Mouse (Mus musculus) ovary, adult 18-20 months (tissue): ENCODE data around the gene 9830107B12Rik.
"Not testable (repeated sequence)": the region's sequence is repeated elsewhere in the genome, so short reads cannot be mapped to it uniquely, and the experiment has no call there.

Experiments used
- DNase-seq: peaks from one replicate; pipeline ENCODE4 v3.0.0; 2022; ENCODE audit warnings: low spot score, mixed read lengths

9830107B12Rik gene

DNA sequence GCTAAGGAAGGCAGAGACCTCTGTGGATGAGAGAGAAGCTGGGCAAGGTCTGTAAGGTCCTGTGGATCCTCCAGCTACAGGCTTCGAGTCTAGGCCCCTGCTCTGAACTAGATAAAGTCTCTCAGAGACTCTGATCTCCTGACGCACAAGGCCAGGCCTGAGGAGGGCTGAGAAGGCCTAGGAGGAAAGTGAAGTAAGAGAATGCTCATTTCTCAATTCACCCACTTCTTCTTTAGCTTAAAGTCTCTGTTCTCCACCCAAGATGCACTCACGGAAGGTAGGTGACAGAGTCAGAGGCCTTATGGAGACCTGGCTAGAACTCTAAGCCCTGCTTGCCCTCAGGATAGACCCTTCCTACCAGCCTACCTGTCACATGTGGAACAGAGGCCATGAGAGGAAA is at the start of gene 9830107B12Rik:
TSS of gene 9830107B12Rik (minus strand) at position 149 of the 400 bp plus-strand sequence.
- no peak for DNase-seq

DNA sequence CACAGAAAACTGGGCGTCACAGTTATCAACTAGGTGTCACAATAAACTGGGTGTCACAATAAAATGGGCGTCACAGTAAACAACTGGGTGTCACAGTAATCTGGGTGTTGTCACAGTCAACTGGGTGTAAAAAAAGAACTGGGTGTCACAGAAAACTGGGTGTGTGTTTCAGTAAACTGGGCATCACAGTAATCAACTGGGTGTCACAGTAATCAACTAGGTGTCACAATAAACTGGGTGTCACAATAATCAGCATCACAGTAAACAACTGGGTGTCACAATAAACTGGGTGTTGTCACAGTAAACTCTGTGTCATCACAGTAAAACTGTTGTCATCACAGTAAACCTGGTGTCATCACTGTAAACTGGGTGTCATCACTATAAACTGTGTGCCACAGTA is 46.3 kb upstream of the 9830107B12Rik start:
- DNase-seq: no peak

DNA sequence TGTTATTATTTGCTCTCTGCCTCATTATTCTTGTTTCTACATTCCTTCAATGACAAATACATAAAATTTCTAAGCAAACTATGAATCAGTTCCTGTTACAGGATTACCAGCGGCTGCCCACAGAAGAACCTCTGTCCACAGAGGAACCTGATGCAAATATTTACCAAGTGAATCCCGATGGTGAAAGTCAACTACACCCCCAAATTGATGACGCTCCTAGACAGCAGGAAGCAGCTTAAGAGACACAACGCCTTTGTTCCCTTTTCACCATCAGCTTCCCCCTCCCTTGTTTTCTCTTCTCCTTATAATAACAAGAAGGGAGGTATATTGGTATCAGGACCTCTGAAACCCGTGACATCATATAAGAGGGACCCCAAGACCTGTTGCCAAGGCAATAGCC is 39.2 kb upstream of the 9830107B12Rik start:
- DNase-seq: no peak

DNA sequence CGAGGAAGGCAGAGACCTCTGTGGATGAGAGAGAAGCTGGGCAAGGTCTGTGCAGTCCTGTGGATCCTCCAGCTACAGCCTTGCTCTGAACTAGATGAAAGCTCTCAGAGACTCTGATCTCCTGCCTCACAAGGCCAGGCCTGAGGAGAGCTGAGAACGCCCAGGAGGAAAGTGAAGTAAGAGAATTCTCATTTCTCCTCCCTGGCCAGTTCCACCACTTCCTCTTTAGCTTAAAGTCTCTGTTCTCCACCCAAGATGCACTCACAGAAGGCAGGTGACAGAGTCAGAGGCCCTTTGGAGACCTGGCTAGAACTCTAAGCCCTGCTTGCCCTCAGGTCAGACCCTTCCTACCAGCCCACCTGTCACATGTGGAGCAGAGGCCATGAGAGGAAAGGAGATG is 21.0 kb upstream of the 9830107B12Rik start, which contains the start of gene A530064D06Rik:
TSS of gene A530064D06Rik (minus strand) at position 173 of the 400 bp plus-strand sequence.
- not testable (repeated sequence) for DNase-seq

DNA sequence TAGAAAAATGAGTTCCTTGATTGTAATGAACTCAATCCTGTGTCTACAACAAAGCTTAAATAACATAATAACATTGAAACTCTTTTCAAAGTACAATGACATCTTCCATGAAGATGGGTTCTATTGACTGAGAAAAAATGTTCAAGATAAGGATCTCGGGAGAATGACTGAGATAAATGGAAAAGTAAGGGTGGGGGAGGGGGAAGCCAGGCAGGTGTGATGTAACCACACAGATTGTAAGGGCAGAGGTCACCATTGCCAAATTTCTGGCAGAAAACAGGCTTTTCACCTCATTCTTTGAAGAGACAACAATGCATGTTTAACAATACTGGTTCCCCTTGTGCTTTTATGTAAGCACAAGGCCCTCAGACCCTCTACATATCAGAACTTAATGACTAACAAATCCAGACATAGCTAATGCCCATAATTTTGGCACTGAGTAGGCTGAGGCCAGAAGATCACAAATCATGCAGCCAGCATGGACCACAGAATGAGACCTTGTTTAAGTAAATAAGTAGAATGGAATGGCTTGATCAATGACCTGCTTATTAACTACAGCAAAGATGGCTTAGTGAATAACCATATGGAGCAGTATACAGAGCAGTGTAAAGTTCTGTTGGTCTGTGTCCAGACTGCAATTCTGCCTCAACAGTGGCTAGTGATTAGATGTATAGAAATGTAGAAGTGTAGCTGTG is 11.5 kb upstream of the 9830107B12Rik start:
- no peak for DNase-seq

DNA sequence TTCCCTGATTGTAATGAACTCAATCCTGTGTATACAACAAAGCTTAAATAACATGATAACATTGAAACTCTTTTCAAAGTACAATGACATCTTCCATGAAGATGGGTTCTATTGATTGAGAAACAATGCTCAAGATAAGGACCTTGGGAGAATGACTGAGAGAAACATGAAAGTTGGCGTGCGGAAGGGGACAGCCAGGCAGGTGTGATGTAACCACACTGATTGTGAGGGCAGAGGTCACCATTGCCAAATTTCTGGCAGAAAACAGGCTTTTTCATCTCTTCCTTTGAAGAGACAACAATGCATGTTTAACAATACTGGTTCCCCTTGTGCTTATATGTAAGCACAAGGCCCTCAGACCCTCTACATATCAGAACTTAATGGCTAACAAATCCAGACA is 13.3 kb downstream of the 9830107B12Rik start:
- no peak for DNase-seq

DNA sequence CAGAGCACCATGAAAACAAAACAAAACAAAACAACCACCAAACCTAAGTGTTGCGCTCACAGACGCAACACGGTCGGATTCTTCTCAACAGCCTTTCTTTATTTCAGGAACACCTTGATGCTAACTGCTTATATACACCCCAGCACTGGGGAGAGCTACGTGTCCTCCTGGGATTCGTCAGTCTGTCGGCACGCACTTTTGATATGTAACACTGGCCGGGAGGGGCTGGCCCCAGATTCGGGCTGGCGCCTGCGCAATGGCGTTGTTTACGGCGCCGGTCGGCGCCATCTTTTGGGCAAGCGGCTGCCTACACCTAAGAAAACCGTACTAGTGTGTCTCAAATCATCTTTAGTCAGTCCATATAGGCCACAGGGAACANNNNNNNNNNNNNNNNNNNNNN is 25.6 kb downstream of the 9830107B12Rik start:
- no peak for DNase-seq

DNA sequence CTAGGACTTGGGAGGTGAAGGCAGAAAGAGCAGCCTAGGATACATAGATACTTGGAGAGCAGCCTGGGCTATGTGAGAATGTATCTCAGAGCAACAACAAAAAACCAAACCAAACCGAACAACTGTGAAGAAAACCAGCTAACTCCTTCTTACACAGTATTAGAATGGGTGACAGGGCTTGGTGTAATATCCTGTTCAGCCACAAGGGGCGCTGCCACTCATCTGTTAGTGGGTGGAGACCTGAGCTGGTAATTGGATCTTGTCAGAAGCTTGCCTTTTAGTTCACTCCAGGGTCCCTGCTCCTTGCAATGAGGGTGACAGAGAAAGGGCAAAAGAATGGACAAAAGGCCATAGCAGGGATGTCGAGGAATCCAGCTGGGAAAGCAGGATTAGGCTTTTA is 26.4 kb downstream of the 9830107B12Rik start:
- DNase-seq: no peak

DNA sequence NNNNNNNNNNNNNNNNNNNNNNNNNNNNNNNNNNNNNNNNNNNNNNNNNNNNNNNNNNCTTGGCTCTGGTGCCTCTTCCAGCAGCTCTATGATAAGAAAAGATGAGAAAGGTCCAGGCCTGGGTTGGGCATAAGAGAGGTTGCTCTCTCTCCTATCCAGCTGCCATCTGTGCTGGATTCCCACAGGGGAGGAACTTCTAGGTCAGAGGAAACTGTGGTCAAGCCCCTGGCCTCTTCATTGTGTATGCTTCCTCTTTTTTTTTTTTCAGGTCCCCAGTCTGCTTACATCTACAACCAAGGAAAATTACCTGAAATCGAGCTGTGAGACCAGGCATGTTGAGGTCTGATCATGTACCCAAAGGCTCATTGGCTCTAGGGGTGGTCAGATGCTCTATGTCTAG is 27.5 kb downstream of the 9830107B12Rik start:
- no peak for DNase-seq

DNA sequence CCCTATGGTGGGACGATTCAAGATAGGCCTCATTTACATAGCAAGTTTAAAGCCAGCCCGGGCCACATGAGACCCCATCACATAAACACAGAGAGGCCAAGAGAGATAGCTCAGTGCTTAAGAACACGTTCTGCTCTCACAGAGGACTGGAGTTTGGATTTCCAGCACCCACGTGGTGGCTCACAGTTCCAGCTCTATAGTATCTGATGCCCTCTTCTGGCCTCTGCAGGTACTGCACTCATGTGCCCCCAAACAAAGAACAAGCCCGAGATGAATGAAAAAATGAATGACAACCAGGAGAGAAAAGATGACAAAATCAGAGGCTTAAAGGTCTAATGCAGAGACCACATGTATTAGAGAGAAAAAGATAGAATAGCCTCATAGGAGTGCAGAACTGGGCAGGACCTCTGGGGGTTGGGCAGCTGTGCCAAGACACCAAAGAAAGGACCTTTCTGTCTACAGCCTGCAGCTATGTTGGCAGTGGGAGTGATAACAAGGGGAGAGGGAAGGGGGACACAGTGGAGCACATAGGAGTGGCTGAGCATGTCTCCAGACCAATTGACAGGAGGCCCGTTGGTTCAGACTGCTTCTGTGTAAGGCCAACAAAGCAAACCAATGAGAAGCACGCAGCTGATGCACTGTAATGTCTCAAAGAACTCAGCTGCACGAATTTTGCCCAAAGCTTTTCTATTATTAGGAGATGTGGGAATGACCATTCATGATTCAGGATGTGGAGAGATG is 35.4 kb downstream of the 9830107B12Rik start:
- DNase-seq: no peak

DNA sequence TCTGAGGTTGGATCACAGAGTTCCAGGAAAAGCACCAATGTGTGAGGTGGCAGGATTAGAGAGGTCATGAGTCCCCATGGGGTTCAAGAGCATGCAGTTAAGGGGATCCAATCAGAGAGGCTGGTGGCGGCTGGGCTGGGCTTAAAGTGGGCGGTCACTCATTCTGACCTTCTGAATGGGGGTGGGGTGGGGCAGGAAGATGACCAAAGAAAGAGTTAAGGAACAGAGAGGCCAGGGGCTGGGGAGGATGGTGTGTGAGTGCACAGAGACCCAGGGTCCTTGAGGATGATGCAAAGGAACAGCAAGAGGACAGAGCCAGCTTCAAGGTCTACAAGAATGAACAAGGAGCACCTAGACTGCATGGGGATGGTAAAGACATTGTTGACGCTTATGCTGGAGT is 37.5 kb downstream of the 9830107B12Rik start:
- no peak for DNase-seq

DNA sequence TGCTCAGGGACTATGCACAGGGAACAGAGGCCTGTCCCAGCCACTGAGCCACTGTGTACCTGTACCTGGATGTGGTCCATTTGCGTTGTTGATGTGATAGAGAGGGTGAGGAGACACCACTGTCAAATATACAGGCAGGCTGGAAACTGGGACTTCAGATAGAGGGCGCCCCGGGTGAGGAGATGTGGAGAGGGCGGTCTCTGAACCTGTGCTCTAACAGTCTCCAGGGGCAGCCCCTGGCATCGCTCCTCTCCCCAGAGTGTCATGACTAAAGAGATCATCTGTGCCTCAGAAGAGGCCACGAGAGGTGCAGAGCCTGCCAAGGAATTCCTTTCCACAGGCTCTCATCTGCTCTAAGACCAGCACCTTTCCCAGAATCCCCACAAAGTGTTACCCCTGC is 38.2 kb downstream of the 9830107B12Rik start:
- DNase-seq: no peak

DNA sequence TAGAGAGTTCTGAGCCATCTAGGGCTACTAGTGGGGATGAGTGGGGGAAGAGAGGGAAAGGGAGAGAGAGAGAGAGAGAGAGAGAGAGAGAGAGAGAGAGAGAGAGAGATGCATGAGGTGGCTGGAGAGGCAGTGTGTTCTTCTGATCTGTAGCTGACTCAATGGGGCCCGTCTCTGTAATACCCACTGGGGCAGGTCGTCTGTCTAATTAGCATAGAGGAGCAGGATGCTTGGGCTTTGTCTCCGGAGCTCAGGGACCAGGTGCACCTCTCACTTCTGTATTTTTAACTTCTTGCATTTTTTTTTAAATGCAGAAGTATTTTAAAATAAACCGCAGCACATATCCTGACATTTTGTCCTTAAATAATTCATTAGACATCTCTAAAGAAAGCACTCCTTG is 38.7 kb downstream of the 9830107B12Rik start:
- no peak for DNase-seq

DNA sequence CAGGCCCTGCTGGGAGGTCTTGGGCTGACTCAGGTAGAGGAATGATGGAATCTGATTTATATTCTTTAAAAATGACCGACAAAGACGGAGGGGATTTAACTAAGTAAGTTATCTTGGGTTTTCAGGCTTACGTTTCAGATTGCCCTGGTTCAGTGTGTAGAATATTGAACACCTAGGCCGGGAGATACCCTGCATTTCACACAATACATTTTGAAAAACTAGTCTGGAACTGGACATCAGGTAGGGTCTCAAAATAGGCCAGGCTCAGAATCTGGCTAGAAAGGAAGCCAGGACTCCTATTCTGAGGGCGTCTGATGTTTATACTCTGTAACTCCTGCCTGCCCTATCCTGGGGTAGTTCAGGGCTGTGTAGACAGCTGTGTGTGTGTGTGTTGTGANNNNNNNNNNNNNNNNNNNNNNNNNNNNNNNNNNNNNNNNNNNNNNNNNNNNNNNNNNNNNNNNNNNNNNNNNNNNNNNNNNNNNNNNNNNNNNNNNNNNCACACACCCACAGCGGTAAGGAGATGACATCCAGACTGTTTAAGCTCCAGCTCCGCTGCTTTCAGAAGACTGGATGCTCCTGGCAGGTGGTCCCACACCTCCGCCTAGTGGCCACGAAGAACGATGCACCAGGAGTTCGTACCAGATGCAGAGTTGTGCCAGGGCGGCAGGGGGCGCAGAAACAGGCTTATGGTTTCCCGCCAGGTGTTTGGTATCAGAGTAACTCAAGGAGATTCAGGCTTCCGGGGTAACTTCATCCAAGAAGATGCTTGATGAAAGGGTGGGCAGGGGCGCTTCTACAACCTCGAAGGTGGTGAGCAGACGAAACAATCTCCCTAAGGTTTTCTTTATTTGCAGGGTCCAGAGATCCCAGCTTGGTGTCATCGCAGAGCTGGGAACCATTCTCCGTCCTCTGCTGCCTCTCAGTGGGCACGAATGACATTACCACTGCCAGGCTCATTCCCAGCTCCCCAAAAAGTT is 45.3 kb downstream of the 9830107B12Rik start:
- DNase-seq: peak; percentile 59

DNA sequence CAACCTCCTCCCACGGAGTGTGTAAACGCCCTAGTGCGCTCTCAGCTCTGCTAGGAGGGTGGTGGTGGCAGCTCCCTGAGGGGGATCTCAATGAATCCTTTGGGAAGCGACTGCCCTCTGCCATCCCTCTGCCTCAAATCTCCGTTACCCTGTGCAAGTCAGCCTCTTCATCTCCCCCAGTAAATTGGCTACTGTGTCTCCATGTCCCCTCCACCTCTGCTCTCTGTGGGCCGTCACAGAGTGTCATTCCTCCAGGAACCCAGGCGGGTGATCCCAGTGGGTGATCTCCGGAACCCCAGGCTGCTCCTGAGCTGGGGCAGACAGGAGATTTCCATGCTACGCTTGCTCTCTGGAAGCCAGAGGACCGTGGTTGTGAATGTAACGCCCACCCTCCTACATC is 46.8 kb downstream of the 9830107B12Rik start:
- no peak for DNase-seq

DNA sequence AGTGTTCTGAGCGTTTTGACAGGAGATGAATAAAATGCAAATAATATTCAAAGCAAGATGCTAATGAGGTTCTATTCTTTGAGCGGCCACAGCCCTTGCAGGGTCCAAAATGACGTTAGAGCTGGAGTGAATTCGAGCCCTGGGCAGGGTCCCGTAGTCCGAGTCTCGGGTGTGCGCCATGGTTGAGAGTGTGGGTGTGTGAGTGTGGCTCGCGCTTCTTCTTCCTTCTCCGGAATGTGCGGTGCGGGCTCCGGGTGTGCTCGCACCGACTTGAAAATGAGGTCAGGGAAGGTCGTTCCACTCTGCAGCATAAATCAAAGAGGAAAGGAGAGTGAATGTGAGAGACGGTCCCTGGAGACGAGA is 47.6 kb downstream of the 9830107B12Rik start:
- no peak for DNase-seq

DNA sequence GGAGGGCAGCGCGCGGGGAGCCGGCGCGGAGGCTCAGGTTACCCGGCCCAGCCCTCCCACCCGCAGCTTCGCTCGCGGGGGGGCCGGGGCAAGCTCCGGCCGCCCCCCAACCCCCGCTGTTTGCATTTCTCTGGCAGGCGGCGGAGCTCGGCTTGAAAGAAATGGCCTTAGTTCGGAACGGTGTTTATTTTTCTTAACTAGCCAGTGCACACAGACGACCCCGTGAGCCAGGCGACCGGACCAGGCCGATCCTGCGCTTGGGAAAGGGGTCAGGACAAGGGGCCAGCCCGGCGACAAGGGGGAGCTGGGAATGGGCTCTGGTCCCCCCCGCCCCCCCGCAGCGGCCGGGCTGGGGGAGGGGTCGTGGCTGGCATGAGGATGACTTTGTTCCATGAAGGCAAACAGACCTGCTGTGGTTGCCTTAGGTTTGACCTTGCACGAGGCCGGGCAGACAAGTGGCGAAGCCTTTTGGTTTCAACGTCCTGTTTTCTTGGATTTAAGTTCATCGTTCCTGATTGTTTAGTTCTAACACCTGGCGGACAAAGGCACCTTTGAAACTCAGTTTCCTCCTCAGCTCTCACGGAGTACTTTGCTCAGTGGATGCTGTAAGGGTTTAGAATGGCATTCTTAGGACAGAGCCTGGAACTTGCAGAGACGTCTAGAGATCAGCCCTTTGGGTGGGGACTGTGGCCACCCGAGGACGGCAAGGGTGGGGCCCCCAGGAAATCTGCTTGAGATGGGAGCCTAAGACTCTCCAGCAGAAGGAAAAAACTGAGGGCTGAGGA is 48.1 kb downstream of the 9830107B12Rik start:
- no peak for DNase-seq

DNA sequence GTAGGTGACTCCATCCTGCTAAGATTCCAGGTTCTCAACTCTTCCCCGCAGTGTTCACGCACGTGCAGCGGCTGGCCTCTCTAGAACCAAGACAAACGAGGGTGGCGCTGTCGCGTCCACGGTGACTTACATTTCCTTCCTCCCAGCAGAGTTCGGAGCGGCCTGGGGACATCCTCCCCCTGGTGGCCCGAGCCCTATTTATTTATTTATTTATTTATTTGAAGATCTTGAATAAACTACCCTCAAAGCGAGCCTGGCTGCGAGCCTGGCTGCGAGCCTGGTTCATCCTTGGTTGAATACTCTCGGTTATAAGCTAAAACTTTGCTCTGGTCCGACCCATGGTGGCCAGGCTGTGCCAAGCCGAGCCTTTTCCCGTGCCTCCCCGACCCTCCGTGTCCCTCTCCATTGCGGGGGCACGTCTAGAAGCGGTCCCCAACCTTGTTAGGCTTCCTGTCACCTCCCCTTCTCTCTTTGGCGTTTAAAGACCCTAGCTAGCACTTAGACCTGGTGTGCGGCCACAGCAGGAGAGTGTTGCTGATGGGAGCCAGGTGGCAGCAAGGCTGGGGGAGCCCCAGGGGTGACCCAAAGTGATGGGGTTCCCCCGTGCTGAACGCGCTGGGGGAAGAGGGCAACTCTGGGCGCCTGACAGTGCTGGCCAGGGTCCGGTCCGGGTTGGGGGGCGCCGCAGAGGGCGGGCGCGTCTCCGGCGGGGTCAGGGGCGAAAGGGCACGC is 48.9 kb downstream of the 9830107B12Rik start:
- no peak for DNase-seq

DNA sequence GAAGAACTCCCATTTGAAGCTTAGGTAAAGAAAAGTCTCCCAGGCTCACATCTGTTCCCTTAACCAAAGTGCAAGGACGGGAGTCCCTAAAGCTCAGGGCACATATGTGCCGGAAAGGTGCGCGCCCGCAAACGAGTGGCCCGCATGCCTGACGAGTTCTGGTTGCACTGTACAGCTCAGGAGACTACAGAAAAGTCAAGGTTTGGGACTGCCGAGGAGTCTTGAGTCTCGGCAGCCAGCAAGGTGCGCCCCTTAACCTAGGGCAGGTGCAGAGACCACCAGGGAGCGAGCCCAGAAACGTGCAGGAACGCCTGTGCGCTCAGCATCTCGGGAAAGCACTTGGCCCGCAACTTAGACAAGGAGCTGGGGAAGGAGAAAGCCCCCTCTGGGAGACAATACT is 49.7 kb downstream of the 9830107B12Rik start:
- no peak for DNase-seq

DNA sequence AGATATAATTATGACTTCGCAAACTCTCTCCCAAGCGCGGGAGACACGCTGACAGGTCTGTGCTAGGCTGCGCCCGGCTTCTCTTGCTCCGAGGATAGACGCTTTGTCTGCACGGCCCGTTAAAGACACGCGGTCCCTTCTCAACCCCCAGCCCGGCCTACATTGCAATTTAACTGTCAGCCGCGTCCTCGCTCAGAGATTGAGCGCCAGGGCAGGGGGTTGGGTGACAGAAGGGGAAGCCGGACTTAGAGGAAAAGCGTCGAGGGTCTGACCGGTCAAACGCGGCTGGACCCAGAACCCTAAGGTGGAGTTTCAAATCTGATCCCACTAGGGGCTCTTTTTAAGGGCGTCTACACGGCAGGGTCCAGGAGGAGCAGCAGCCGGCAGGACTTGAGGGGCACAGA is 50.3 kb downstream of the 9830107B12Rik start:
- no peak for DNase-seq
